Mouse (Mus musculus) small intestine, adult 2 months (tissue): ENCODE data around the gene Ahnak2. TPM values are rescaled to one million over a fixed set of nuclear protein-coding genes. Genes with fewer than 3 reads are reported as not detected.

Experiments
- H3K27ac ChIP-seq: fragments of 200-500 bp; 2 replicates; pipeline ENCODE4 v1.5.1; 2012; ENCODE audit warnings: low read depth, low read length, control low read depth, inconsistent platforms; ENCODE audit not compliant: insufficient read depth
- H3K27me3 ChIP-seq: fragments of 200-500 bp; 2 replicates; pipeline ENCODE4 v1.6.1; 2012; ENCODE audit warnings: mild to moderate bottlenecking, moderate library complexity, low read length, inconsistent platforms; ENCODE audit not compliant: control insufficient read depth, insufficient read depth
- H3K36me3 ChIP-seq: fragments of 200-500 bp; 2 replicates; pipeline ENCODE4 v1.6.1; 2012; ENCODE audit warnings: mild to moderate bottlenecking, low read length, control low read depth, inconsistent platforms; ENCODE audit not compliant: control insufficient read depth, insufficient read depth
- H3K4me1 ChIP-seq: fragments of 200-500 bp; 2 replicates; pipeline ENCODE4 v1.6.1; 2012; ENCODE audit warnings: low read length, inconsistent platforms, mixed read lengths; ENCODE audit not compliant: control insufficient read depth, insufficient read depth, insufficient read length
- H3K4me3 ChIP-seq: fragments of 200-500 bp; 2 replicates; pipeline ENCODE4 v1.5.1; 2012; ENCODE audit warnings: low read depth, mild to moderate bottlenecking, control low read depth, inconsistent platforms, low read length, moderate library complexity
- CTCF ChIP-seq: fragments of 200-500 bp; IDR thresholded peaks from 2 replicates; pipeline ENCODE4 v1.5.1; 2012; ENCODE audit warnings: low read depth, mild to moderate bottlenecking, control low read depth, inconsistent platforms, low read length, moderate library complexity, mixed read lengths; ENCODE audit not compliant: insufficient replicate concordance, insufficient read length; ENCODE audit errors: extremely low read depth
- POLR2A ChIP-seq: fragments of 200-500 bp; IDR thresholded peaks from 2 replicates; pipeline ENCODE4 v1.6.1; 2012; ENCODE audit warnings: low read depth, mild to moderate bottlenecking, control low read depth, inconsistent platforms, low read length, moderate library complexity
- WGBS: fragments of 180-500 bp; shearing (Covaris S2); methylation state at CpG from one replicate; pipeline ENCODE4 v1.1.7; 2018; 5-methylcytosine and 5-hydroxymethylcytosine counted together
- polyA plus RNA-seq: library from polyadenylated mRNA; depleted of rRNA; stranded (reverse); fragments of >200 nt; gene quantifications from 2 replicates; pipeline ENCODE4 v1.2.3, GENCODE M21; 2012

Ahnak2 gene
- polyA plus RNA-seq, 1 experiment, result 1.4 TPM

DNA sequence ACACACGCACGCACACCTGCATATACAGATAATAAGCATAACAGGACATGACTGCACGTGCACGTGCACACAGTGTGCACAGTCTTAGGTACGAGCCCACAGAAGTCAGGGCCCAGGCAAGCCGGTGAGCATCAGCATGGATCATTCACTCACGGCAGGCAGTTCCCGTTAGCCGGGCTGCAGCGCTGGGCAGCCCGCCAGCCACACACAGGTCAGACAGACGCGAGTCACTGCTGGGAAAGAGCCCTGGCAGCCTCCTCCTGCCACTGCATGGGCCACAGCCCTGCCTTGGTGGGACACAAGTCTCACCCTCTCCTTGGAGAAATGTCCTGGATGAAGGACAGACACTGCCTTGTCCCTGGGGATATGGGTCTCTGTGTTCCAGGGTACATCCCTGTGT is 1.6 kb upstream of the Ahnak2 start:
- no peak overlapping the region for H3K4me3 ChIP-seq
- H3K27me3 ChIP-seq, result peaks cover 23% of the 10 kb centered on the region
- no peak overlapping the region for H3K27ac ChIP-seq
- peaks cover 13% of the 10 kb centered on the region for H3K4me1 ChIP-seq
- WGBS, result 32% methylated on average over 13 of the region's 13 CpGs
- no peak for TF ChIP-seq POLR2A
- no peak for TF ChIP-seq CTCF
- H3K36me3 ChIP-seq, result no peaks in the 10 kb centered on the region

DNA sequence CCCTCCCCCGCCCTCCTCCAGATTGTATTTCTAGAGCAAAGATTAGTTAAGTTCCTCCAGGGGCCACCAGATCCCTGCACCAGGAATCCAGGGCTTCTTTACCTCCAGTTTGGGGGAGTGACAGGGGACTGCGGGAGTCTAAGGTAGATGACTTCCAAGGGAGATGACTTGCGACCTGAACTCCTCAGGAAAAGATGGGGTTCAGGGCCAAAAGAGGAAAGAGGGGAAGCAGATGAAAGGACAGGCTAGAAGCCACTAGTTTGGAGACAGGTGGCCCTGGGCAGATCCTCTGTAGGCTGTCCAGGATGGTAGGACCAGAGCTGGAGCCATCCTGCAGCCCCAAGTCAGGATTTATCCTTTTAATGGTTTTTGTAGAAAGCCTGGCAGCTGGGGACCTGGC is 460 bp upstream of the Ahnak2 start:
- WGBS, result 29% methylated on average over 3 of the region's 3 CpGs
- H3K27ac ChIP-seq, result no peak overlapping the region
- TF ChIP-seq POLR2A (no peak), CTCF (no peak)

DNA sequence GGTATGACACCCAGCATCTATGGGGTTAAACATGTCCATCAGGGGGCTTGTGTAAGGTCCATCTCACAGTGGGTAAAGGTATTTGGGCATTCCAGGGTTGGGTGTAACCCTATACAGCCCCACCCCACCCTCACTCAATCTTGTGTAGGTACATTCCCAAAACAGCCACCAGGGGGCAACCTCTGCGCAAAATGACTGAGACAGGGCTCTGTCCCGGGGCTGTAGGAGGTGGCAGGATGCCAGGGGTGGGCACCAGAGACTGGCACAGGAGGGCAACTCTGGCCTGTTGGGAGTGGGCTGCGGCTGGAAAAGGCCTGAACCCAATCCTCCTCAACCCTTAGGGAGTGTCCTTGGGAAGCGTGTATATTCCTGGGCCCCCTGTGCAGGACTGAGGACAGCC is 2.0 kb downstream of the Ahnak2 start:
- no peaks in the 10 kb centered on the region for H3K36me3 ChIP-seq
- H3K4me3 ChIP-seq, result no peak overlapping the region
- 18% methylated on average over 4 of the region's 4 CpGs for WGBS
- peaks cover 26% of the 10 kb centered on the region for H3K27me3 ChIP-seq
- H3K27ac ChIP-seq, result no peak overlapping the region
- peaks cover 11% of the 10 kb centered on the region for H3K4me1 ChIP-seq
- TF ChIP-seq POLR2A, result no peak
- peak; percentile 80; the same call in 1 of the 2 replicates for TF ChIP-seq CTCF

More for the DNA sequence above, 460 bp upstream of the Ahnak2 start:
- H3K4me3 ChIP-seq, result no peak overlapping the region
- H3K27me3 ChIP-seq, result peaks cover 23% of the 10 kb centered on the region
- H3K4me1 ChIP-seq, result peaks cover 7% of the 10 kb centered on the region
- no peaks in the 10 kb centered on the region for H3K36me3 ChIP-seq

DNA sequence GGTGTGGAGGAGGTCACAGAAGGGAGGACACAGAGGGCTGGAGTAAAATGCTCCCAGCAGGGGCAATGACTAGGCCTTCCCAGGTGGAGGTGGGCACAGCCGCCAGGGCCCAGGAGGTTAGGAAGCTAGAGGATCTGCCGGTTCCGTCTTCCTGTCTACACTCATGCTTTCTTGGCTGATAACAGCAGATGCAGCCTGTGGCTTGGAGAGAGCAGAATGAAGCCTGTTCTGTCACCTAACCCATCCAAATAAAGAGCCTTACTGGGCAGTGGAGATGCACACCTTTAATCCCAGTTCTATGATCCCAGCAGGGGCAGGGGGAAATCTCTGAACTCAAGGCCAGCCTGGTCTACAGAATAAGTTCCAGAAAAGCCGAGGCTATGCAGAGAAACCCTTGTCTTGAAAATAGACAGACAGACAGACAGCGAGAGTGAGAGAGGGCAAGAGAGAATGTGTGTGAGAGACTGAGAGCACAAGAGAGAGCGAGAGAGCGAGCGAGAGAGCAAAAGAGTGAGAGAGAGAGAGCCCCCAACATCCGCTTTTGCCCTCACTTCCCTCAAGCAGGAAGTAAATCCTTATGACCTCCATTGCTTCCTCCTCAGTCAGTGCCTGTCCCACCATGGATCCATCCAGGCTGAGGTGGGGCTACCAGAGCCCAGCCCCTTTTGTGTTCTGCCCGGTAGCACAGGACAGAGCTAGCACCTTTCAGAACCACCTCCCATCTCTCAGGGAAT is 3.1 kb downstream of the Ahnak2 start:
- Histone ChIP-seq H3K36me3 (no peaks in the 10 kb centered on the region), H3K27me3 (peaks cover 26% of the 10 kb centered on the region), H3K4me1 (peaks cover 11% of the 10 kb centered on the region), H3K27ac (no peak overlapping the region), H3K4me3 (no peak overlapping the region)
- TF ChIP-seq CTCF (no peak), POLR2A (no peak)
- 87% methylated on average over 10 of the region's 10 CpGs for WGBS

DNA sequence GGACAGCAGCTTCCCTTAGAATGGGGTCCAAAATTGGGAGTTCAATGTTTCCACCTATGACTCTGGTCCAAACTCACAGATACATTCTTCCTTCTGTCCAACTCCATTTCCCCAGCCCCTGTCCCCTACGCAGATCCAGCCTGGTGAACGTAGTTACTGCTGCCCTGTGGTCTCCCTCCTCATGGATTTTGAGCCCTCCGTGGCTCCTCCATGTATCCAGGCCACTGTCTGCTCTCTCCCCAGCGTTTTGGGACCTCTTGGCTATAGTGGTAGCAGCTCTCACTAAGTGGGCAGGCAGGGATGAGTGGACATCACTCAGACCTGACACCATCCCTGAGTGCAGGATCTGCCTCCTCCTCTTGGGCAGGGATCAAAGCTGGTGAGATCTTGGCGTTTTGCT is 3.7 kb downstream of the Ahnak2 start:
- H3K4me1 ChIP-seq, result peaks cover 15% of the 10 kb centered on the region
- WGBS, result 66% methylated on average over 5 of the region's 5 CpGs
- H3K36me3 ChIP-seq, result no peaks in the 10 kb centered on the region
- no peak for TF ChIP-seq CTCF
- TF ChIP-seq POLR2A, result no peak
- H3K27ac ChIP-seq, result no peak overlapping the region
- H3K27me3 ChIP-seq, result peaks cover 26% of the 10 kb centered on the region
- H3K4me3 ChIP-seq, result no peak overlapping the region

DNA sequence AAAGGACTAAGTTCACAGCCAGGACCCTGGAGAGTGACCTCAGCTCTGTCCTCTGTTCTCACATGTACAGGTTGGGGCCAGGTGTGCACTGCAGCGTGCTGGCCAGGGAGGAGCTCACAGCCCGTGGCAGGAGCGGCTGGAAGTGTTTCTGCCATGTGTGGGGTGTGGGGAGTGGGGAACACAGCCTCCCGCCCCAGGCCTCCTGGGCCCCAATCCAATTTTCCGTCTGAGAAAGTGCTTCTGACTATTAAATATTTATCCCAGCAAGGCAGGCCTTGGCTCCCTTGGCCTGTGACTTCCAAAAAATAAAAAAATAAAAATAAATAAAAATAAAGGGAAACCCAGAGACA is 4.2 kb downstream of the Ahnak2 start:
- 21% methylated on average over 5 of the region's 5 CpGs for WGBS
- peak overlapping the region; percentile 7; the same call in 1 of the 2 replicates for H3K27ac ChIP-seq
- no peaks in the 10 kb centered on the region for H3K36me3 ChIP-seq
- no peak overlapping the region for H3K4me3 ChIP-seq
- peaks cover 17% of the 10 kb centered on the region for H3K4me1 ChIP-seq
- TF ChIP-seq CTCF (no peak), POLR2A (no peak)
- peaks cover 24% of the 10 kb centered on the region for H3K27me3 ChIP-seq

DNA sequence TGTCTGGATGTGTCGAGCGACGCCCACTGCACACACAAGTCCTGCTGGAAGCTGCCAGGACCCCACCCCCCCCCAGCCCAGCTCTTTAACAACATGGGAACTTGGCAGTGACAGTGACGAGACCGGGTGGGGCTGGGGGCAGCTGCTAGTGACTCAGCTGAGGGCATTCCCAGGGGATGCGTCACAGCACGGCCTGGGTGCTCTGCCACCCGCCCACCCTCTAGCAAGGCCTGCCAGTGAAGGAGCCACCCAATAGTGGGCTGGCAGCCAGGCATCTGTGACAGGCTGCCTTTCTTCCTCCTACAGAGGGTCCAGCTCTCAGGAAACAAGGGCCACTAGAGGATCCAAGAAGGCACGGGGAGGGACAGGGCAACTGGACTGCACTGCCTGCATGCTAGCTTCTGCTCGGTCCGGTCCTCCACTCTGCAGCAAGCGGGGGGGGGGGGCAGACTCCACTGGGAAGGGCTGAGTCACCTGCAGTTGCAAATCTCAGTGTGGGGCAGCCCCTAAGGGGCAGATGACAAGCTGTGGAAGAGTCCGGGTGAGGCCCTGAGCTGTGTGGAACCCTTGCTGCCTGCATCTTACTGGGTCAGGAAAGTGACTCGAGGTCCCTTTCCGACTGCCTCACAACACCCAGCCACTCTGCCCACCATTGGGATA is 4.7 kb downstream of the Ahnak2 start:
- H3K36me3 ChIP-seq, result no peaks in the 10 kb centered on the region
- H3K4me3 ChIP-seq, result no peak overlapping the region
- WGBS, result 19% methylated on average over 15 of the region's 15 CpGs
- H3K4me1 ChIP-seq, result peaks cover 17% of the 10 kb centered on the region
- TF ChIP-seq CTCF (no peak), POLR2A (no peak)
- peaks cover 19% of the 10 kb centered on the region for H3K27me3 ChIP-seq
- peak overlapping the region; percentile 7; the same call in 1 of the 2 replicates for H3K27ac ChIP-seq
